Mouse (Mus musculus): Measurements from ENCODE around the gene Slc2a13.

DNA sequence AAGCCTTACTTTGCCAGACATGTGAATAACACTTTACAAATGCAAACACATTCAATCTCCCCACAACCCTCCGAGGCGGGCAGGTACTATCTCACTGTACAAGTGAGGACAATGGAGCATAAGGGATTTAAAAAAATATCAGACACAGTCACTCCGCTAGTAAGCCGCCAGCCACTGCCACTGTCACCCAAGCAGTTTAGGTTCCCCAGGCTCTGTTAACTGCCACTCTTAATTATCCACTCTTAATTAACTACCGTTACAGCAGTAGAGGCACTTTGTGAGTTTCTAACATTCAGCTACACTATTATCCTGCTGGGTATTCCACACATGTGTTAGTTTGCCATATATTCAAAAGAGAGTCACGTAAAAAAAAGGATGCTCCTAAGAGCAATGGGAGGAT is 11.3 kb downstream of the Slc2a13 start:
- TF ChIP-seq POLR2A (IDR thresholded peaks at IDR 0.05; ENCODE audit: borderline replicate concordance, extremely low read depth, low read depth, low read length) (no peak), CTCF (IDR thresholded peaks at IDR 0.05; ENCODE audit: insufficient read depth, low read length) (no peak)
